Mouse (Mus musculus) gastrocnemius, postnatal 10 days (tissue): ENCODE measurements around the gene Jun. TPM values are rescaled to one million over a fixed set of nuclear protein-coding genes. Genes with fewer than 3 reads are reported as not detected.

Experiments
- DNase-seq: peaks from one replicate; pipeline ENCODE4 v3.0.0; 2021; ENCODE audit warnings: mixed read lengths
- long read RNA-seq, 2 experiments: library from polyadenylated mRNA; stranded (forward); transcript quantifications; one replicate each; pipeline ENCODE4 v2.0.0; 2021
- total RNA-seq, 2 experiments: library from RNA; stranded (reverse); gene quantifications; 2 replicates each; pipeline ENCODE4 v1.2.3; 2021

The Jun gene
- total RNA-seq: 100 to 1,000 TPM in 1 of 2 experiments, 10 to 100 TPM in 1; 31.5 to 100 TPM
- long read RNA-seq, experiment 1, transcript Jun-201 (1 exons, 3,189 nt): major isoform, 137 of 141 reads
- long read RNA-seq, experiment 1, partial matches to known transcripts: 0 of 141 reads
- long read RNA-seq, experiment 1, other reads (novel, unspliced or antisense): 4 of 141 reads
- long read RNA-seq, experiment 2, transcript Jun-201 (1 exons, 3,189 nt): major isoform, 23 of 23 reads
- long read RNA-seq, experiment 2, partial matches to known transcripts: 0 of 23 reads
- long read RNA-seq, experiment 2, other reads (novel, unspliced or antisense): 0 of 23 reads

DNA sequence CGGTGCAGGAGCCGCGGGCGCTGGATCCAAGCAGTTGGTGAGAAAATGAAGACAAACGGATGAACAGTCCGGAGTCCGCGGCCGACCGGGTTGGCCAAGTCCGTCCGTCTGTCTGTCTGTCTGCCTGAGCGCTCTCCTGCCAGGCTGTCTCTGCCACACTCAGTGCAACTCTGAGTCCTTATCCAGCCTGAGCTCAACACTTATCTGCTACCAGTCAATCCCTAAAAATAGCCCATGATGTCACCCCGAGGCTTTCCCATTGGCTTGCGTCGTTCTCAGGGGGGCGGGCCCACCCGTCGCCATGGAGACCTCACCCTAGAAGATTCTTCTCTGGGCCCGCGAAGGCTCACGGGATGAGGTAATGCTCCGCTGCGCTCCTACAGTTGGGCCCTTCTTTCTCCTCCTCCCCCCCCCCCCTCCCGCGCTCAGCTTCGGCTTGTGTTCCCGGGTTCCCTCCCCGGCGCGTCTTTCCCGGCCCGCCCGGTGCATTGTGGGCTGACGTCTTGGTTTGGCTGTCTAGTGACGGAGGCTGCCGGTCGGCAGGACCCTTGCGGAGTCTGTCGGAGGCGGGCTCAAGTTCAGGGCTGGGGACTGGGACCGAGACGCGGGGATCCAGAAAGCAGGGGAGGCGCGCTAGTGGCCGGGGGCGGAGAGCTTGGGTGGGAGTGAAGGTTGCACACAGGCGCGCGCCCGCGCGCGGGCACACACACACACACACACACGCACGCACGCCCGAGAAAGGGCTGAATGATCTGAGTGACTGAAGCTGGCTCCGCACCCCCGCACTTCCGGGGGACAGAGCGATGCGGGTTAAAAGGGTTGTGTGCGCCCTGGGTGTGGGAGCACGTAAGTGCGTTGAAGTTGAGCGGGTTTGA, at the start of gene Jun:
Jun (minus strand) TSS at position 198 of the 875 bp plus-strand sequence.
- DNase-seq: peak; percentile 98

DNA sequence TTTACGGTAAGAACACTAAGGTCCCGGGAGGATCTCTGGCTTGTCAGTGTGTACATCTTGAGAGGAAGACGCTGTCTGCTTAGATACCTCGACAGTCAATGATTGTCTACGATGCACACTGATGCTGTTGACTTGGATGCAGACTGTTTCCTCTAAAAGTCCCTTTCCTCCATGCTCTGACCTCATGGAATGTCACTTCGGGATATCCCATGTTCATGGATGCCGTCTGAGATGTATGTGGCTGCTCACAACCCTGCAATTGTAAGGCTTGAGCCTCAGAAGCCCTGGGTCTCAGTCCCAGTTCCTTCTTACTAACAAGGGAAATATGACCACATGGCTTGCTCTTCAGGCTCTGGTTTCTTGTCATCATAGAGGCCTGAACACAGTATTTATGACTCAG, 49.7 kb upstream of the Jun start:
- DNase-seq: no peak

DNA sequence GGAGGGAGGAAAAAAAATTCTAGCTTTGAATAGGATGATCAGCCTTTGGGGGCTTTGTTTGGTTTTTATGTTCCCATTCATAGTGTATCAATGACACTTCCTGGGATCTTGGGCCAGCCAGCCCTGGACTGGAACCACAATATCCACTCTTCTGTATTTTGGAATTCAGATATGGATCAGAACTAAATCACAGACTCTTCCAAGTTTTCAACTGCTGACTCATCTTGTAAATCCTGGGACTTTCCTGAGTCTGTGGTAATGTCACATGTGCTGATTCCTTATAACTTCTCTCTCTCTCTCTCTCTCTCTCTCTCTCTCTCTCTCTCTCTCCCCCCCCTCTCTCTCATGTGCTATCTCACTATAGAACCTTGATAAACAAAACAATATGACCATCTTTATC, 48.7 kb upstream of the Jun start:
- DNase-seq: no peak

DNA sequence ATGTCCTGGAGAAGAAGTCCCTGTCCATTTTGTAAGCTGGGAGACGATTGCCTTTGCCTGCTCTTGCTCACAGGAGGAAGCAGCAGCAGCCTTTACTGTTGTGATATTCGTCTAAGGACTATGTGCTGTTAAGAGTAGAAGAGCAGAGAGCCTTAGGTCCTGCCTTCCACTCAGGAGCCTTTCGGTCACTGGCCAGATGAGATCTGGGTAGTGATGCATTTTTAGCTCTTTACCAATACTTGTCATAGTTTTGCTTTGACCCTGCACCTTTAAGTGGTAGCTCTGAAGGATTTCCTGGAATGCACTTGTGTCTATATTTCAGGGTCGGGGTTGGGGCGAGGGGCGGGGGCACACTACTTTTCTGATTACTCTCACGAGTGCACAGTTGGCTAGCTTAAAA, 47.4 kb upstream of the Jun start:
- DNase-seq: no peak

DNA sequence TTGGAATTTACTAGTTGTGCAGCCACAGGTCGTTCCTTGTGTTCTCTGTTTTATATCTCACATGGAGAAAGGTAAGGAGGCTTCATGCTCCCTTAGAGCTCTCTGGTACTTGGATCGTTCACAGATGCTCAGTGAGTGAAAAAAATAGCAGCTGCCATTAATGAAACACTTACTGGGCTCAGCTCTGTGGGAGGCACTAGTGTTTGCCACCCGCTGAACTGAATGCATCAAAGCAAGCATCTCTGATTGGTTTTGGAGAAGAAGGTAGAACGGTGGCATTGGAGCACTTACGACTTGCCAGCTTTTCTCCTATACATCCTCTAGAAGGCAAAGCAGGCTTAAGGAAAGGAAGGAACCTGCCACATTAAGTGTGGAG, 46.7 kb upstream of the Jun start:
- DNase-seq: no peak

DNA sequence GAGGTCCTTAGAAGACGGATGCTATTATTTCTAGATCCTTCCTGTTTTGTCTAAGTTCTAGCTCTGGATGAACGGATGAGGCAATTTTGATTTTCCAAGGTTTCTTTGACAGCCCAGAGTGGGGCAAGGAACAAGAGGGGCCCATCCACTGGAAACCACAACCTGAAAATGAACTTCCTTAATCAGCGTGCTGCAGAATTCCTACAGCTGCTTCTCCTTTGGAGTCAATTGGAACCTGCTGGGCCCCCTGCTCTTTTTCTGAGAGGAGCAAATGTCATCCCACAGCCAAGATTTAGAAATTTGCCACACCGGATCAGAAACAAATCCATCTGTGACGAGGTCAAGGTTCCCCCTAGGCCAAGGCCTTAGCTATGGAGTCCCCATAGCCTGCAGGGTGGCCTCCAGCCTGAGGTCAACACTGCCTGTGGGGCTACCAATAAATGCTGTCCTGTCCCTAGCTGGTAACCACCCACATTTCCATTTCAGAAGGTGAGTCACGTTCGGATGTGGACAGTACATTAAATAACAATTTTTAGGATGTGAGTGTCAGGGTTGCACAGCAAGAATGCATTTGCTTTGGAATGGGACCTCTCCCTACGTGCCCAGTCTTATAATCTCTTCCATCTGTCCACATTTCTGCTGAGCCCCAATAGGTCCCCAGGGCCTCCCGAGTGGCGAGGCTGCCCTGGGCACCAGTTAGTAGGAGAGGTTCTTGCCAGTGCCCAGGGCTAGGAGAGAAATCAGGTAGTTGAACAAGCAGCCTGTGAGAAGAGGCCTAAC, 46.1 kb upstream of the Jun start:
- no peak for DNase-seq

DNA sequence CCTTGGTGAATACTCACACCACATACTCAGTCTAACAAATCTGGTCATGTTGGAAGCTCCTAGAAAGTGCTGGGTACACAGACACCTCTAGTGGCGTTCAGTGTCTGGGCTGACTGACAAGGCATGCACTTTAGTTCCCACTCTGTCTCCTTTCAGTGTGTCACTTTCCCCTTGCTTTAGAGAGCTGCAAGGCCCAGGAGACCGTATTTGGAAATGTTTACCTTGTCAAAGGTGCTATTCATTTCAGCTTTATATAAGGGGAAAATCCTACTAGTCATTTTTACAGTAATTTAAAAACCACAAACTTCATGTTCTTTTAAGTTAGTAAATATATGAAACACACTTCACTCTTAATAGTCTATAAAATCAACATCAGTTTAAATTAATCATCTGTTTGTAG, 44.7 kb upstream of the Jun start:
- no peak for DNase-seq

DNA sequence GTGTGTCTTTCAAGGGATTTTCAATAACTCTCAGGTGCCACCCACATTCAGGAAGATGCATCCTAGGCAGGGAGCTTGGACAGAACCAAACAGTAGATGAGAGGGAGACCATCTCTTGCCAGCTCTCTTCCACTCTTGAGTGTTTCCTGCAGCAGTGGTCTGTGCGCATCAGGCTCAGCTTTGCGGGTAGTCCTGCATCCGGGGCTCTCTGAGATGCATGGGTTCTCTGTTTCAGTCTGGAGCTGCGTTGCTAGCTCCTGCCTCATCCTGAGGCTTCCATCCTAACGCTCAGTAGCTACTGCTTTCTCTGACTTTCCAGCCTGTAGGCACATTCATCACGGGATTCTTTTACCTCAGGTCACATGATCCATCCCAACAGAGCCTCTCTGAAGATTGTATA, 43.9 kb upstream of the Jun start:
- DNase-seq: no peak

DNA sequence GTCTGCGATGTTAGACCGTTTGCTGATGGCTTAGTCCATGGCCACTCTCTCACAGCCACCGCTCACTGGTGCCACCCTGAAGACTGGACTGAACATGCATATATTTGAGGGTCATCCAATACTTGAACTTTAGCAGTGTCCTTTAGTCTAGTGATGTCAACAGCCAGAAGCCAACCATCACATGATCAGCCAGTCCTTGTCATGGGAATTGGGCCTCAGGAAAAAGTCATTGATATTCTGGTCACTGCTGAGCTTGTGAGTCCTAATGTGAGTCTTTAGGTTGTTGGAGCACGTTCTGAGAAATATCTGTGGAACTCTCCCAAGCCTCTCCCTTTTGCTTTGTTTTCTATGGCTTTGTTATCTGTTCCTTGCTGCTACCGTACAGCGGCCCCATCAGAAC, 43.3 kb upstream of the Jun start:
- no peak for DNase-seq

DNA sequence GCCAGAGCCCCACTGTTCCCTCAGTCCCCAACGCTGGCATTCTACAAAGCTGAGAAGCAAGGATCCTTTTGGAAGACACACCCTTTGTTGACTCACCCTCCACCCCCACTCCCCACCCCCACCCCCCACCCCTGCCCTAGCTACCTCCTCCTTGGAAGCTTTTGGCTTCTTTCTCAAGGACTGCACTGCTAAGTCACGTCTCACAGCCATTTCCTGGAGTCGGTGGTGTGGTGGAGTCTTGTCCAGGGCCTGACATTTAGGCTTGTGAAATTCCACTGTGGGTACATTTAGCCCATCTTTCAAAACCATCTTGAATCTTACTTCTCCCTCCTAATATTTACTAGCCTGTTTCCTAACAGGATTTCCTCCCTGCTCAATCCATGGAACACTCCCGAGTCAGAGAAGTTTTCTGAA, 42.7 kb upstream of the Jun start:
- DNase-seq: no peak

DNA sequence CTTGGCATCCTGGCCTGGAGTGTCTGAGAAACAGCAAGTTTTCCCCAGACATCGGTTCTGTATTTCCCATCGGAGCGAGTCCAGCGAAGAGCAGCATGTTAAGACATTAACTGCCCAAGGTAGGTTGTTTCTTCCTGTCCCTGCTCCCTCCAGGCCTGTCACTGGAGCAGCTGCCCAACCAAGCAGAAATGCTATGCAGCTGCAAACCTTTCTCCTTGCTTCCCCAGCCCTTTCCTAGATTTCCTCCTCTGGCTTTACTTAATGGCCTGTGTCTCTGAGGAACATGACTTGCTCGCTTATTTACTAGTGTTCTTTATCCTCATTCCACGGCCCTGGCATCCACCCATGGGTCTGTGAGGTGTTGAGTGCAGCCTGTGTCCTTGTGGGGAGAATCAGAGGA, 41.6 kb upstream of the Jun start:
- DNase-seq: no peak

DNA sequence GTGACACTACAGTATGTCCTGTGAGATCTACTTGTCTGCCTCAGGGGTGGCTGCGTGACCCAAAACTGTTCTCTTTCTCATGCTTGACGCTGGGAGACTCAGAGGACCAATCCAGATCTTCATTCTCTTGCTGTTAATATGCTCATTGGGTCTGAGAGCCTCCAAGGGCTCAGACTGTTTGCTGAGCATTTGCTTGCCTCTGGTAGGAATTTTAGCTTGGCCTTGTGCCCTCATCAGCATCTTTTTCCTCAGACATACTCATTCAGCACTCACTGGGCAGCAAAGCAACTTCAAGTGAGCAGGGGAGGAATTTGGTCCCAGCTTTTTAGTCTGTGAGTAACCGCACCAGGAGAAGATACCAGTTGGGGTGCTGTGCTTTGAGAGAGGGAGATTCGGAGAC, 40.5 kb upstream of the Jun start:
- no peak for DNase-seq

DNA sequence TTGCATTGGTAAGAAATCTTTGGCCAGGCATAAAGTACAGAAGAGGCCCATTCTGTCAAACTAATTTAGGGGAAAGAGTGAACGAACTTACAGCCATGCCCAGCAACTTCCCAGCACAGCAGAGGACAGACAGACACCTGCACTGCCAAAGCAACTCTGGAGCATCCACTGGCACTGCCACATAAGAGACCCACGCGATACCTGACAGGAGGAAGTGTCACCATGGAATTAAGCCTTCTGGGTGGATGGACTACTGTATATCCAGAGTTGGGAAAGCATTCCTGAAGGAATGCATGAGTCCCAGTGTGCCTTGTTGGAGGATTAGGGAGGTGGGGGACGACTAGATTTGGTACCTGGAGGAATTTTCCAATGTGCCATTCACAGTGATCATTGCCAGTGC, 39.5 kb upstream of the Jun start:
- no peak for DNase-seq

DNA sequence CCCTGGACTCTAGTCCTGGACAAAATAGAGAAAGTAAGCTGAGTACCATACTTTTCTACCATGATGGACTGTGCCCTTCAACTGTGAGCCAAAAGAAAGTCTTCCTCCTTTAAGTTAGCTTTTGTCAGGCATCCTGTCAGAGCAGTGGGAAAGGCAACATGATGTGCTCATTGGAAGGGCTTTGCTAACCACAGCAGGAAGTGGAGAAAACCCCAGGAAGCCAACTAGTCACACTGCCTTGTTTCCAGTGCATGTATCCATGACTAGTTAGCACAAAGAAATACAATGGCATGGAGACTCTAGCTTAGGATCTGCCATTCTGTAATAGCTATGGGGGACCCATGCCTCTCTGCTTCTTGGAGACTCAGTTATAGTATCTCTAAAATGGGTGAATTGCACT, 37.9 kb upstream of the Jun start:
- DNase-seq: no peak

DNA sequence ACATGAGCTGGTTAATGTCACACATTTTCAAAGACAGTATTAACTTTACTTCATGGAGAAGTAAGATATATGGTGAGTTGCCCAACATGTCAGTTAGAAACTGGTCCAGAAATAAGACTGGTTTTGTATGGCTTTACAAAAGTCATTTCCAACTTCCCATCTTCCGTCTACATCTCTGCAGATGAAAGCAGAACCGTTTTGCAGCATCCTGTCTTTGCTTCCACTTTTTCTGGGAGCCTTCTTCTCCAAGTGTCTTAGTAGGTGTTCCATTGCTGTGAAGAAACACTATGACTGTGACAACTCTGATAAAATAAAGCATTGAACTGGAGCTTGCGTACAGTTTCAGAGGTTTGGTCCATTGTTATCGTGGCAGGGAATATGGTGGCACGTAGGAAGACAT, 37.0 kb upstream of the Jun start:
- DNase-seq: no peak

DNA sequence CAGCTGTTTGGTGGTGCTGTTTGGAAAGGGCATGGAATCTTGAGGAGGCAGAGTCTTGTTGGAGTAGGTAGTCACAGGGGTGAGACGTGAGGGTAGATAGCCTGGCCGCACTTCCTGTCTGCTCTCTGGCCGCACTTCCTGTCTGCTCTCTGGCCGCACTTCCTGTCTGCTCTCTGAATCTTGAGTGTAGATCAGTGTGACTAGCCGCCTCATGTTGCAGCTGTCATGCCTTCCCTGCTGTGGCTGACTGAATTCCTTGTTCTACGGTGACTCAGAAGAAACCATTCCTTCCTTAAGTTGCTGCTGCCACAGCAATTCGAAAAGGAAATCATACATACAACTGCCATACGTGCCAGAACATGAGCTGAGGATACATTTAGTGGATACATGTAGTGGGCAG, 31.9 kb upstream of the Jun start:
- DNase-seq: no peak

DNA sequence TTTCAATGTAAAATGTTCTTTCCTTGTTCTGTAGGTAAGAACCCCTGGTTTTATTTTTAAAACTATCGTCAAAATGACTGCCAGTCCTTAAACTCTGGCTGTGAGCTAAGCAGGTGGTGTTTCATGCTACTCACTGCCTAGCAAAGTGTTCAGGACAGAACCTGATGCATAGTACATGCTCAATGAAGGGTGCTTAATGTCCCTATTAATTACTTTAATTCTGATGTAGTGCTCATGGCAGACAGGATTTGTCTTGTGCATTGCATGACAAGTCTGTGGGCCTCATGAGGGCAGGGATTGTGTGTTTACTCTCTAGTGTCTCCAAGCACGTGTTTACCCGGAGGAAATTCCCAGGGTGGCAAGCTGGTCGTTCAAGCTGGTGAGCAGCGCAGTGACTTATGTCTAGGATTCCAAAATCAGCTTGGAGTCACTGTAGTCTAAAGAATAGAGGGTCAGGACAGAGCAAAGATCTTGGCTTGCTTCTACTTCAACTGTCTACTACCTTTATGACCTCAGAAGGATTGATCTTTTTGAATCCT, 31.2 kb upstream of the Jun start:
- no peak for DNase-seq

DNA sequence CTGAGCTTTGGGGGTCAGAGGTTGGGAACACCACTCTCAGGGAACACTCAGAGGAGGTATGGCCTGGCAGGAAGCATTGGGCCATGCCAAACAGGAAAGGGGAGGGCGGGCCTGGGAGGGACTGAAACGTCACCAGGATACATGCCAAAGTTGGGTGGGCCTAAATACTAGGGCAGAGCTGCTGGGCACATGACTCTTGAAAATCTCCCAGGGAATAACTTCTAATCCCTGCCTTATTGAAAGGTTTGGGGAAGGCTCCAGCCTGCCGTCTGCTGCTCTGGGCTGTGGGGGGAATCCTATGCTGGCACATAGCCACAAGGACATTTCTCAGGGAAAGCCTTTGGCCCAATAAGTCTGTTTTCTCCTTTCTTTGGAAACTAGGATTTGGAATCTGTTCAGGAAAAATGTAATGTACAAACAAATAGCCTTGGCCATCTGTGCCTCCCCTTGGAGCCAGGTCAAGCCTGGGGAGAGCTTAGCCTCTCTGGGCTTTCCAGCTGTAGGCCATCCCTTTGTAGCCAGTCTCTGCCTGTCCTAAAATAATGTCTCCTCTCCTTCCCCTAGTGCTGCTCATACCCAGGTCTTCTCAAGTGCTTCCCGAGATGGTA, 30.6 kb upstream of the Jun start:
- DNase-seq: peak; percentile 35

DNA sequence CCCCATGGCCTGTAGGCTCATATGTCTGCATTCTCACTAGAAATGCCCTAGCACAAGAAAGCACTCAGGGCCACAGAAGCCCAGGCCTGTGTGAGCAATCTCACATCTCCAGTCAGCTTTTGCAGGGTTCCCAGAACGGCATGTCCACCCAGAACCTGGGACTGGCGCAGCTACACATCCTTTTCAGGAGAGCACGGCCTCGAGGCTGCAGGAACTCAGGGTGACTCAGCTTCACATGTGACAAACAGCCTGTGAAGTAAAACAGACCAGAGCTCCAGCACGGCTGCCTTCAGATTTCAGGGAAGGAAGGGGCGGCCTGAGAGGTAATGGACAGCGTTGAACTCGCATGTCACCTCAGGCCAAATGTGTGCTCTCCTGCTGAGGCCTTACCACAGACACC, 29.6 kb upstream of the Jun start:
- no peak for DNase-seq

DNA sequence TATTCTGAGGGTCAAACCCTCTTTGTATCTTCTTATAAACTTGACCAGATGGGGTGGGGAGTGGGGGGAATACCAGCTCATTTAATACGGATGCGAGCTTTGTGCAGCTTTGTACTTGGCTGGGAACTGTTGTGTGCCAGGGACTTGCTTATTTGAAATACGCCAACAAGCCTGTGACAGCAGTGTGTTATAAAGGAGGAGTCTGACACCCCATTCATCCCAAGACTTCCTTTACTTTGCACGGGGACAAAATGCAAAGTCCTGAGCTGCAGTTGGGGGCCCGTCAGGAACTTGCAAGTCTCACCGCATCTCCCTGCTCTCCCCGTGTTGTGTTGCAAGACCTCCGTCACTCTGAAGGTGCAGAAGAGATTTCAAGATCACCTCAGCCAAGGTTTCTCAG, 26.6 kb upstream of the Jun start:
- DNase-seq: no peak

DNA sequence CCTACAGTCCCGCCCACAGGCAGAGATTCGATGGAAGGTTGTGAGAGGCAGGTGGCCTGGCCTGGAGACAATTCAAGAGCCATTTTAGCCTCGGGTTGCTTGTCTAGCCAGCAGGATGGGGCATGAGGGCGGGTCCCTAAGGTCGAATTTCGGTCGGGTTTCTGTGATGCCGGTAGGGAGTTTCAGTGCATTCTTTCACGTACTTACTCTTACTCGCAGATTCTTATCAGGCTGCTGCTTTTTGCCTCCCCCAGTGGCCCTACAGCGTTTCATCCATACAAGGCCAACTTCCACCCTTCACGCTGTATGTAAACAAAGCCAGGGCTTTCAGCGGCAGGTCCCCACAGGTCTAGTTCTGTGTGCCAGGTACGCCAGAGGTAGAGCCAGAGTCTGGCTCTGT, 24.3 kb upstream of the Jun start:
- no peak for DNase-seq

DNA sequence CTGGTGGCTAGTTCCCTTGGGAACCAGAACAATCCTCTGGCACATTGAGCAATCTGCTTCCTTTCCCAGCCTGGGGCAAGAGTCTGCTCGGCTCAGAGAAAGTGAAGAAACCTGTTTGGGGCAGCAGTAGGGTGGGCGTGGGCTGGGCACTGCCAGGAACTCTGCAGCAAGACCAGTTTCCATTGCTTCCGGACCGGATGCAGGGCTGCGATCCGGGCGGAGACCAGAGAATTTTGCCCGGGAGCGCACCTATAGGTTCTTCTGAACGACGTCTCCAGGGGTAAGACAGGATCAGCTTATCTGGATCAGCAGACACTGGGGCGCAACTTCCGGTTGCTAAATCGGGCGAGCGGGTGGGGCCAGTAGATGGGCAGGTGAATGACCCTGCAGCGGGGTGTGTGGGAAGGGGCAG, 23.6 kb upstream of the Jun start:
- no peak for DNase-seq
